Mouse (Mus musculus) layer of hippocampus, adult 9-11 months (tissue): ENCODE measurements around the gene 4930426L09Rik.
"Not testable (repeated sequence)": the region's sequence is repeated elsewhere in the genome, so short reads cannot be mapped to it uniquely, and the experiment has no call there.

ENCODE experiments used
- DNase-seq: peaks from one replicate; pipeline ENCODE4 v3.0.0; 2022

4930426L09Rik gene

DNA sequence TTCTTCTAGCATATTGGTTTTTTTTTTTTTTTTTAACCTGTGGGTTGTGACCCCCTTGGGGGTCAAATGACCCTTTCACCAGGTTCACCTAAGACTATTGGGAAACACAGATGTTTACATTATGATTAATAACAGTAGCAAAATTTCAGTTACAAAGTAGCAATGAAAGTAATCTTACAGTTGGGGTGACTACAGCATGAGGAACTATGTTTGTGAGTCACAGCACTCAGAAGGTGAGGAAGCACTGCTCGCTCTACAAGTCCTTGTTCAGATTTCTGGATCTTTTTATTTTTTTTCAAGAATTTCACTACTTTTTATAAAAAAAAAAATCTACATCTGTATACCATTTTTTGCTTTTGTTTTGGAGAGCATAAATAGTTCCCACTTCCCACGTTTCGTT lies 26.6 kb upstream of the 4930426L09Rik start:
- no peak for DNase-seq

DNA sequence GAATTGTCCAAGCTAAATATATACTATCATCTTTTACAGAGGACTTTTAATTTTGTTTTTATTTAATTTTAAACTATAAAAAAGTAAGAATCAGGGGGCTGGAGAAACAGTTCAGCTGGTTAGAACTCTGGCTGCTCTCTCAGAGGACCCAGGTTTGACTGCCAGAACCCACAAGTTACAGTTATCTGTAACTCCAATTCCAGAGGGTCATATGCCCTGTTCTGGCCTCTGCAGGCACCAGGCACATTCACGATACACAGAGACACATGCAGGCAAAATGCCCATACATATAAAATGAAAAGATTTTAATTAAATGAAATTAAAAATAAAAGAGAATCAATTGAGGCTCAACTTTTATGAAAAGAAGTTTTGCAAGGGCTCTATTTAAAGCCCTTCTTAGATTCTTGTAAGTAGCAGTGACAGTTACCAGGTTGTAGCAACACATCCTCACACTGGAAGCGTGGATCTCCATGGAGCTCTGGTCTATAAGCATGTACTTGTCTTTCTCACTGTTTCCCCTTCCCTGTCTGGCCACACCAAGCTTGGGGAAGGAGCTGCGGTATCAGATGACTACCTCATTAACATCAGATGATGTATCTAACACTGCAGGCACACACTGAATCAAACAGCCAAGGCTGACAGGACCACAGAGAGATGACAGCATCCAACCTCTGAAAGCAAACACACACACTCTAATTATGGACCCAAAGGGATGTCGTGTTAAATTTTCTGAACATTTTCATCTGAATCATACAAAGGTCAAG lies 23.1 kb upstream of the 4930426L09Rik start:
- DNase-seq, result no peak

DNA sequence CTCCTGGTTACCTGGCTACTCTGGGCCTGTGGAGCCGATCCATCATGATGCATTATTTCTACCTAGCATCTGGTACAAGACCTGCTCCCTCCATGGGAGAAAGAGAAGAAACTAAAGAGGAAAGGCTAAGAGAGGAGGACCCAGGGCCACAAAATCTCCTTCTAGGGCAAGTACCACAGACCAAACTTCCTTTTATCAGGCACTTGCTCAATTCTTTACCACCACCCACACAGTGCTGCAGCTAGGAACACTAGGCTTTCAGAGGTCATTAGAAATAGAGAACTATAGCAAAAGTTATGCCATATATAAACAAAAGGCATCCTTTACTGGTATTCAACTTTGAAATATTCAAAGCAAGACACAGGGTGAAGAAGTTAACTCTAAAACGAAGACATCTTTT lies 22.0 kb upstream of the 4930426L09Rik start:
- DNase-seq, result peak; percentile 58

DNA sequence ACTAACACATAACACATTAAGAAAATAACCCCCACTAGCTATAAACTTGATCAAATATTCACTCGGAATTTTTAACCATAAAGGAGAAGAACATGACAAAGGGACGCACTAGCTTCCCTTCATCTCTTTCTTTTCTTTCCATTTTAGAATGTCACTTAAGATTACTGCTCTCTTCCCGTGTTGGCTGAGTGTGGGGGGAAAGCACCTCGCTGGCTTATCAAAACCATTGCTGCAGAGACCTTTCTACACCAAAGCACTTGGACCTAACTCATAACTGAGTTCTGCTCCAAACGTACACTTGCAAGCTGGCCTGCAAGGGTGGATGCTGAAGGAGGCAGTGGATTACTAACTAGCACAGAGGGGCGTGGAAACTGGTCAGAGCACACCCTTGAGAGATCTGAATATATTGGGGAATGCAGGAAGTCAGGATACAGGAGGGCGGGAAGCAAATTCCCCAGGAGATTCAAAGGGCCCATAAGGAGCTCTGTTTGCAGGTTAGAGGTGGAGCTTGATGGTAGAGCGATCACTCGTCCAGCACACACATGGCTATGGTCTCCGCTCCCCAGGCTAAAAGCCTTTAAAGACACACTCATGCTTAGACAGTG lies 20.8 kb upstream of the 4930426L09Rik start:
- DNase-seq, result no peak

DNA sequence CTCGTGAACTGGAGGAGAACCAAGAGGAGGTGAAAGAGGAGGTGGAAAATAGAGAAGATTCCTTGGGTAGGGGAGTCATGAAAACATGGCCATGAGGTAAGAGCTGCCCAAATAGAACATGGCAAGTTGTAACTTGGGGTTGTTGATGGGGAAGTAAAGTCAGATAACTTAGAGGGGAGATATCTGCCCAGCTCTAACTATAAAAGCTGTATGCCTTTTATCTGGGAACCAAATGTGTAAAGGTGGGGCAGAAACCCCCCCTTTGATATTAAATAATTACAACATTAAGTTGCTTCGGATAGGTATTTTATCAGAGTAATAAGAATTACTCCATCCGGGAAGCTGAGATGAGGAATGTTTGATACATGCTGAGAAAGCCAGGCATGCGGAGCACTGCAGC lies 19.1 kb upstream of the 4930426L09Rik start:
- no peak for DNase-seq

DNA sequence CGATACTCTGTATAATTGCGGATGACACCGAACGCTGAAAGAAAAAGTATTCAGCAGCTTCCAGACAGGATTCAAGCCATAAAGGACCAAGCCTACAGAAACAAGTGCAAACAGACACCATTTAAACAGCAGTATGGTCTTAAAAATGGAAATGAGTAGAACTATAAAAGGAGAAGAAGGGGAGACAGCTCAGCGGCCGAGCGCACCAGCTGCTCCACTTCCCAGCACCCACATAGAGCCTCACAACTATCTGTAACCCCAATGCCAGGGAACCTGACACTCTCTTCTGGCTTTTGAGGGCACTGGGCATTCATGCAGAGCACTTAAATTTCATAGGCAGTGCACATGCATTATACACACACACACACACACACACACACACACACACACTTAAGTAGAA lies 18.5 kb upstream of the 4930426L09Rik start:
- DNase-seq, result no peak

DNA sequence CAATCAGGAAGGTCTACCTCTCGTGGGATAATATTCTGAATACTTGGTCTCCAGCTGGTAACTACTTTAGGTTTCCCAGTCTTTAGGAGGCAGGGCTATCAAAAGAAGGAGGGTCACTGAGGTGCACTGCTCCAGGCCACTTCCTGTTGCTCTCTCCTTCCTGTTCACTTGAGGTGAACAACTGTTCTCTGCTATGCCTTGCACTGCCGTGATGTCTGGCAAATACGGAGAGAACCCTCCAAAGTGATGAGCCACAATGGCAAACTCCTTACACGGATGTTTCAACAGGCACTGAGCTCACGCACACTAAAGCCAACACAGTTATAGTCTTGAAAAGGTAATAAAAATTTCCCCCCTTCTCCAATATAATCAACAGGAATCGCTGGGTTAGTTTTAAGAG lies 15.6 kb upstream of the 4930426L09Rik start:
- no peak for DNase-seq

DNA sequence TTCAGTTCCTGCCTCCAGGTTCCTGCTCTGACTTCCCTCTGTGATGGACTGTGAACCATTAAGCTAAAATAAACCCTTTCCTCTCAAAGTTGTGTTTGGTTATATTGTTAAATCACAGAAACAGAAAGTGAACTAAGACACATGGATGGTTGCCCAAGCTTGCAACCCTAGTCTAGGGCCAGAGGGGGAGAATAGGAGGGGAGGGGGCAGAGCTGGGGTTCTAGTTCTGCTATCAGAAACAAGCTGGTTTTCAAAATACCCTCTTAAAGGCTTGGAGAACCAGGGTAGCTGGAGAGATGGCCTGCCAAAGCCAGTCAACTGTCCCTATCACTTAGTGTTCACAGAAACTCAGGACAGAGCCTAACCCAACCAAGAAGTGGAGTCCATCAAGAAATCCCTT lies 14.6 kb upstream of the 4930426L09Rik start:
- no peak for DNase-seq

DNA sequence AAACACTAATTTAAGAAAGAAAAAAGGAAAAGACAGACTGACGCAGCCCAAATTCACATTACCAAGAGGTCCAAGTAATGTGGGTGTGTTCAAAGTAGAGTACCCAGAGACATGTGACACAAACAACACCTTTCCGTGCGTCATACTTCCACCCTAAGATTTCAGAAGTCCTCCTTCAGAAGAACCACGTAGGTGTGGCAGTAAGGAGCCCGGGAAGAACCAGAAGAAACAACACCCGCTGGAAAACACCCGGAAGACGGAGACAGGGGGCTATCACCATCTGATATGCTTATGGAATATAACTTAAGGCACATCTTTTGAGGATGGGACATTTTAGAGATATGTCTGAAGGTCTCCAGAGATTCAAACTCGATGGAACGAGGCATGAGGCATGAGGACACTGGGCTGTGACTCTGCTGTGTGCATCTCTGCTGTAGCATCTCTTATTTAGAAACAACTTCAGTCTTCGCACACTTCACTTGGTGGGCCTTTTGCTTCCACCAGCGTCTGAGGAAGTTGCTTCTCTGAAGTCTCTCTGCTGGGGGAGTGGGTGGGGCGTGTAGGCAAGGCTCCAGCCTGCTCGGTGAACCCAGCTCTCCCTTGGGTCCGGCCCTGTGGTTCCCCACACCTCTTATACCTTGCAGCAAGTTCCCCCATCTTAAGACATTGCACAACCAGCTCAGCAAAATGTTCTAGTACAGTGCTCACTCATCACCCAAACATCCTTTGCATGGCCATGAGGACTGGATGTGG lies 13.9 kb upstream of the 4930426L09Rik start:
- DNase-seq, result peak; percentile 55

DNA sequence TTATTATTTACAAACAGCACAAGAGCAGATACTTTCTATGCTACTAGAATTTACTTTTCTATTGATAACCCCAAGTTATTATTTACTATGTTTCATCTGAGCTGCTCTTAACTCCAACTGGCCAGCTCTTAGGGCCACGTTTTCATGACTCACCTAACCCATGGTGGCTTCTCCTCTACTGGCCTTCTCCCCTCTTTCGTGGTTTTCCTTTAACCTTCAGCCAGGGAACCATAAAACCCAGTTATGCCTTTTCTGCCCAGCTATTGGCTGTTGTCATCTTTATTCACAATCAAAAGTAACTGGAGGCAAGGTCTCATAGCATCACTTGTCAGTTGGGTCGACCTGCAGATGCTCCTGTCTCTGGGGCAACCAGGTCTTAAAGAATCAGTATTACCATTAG lies 12.6 kb upstream of the 4930426L09Rik start:
- DNase-seq, result no peak

DNA sequence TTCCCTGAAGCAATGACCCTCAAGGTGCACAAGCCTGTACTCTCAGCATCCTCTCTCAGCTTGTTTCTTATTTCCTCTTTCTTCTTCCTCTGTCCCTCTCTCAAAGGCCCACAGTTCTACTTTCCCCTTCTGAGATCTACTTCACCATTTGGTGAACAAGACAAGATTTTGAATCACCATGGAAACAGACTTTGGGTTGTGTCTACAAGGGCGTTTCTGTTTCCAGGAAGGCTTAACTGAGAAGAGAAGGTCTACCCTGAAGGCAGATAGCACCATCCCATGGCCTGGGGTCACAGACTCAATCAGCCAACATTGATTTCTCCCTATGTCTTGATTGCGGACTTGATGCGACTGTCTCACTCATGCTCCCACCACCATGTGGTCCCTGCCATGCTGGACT lies 9.3 kb upstream of the 4930426L09Rik start:
- DNase-seq, result no peak

DNA sequence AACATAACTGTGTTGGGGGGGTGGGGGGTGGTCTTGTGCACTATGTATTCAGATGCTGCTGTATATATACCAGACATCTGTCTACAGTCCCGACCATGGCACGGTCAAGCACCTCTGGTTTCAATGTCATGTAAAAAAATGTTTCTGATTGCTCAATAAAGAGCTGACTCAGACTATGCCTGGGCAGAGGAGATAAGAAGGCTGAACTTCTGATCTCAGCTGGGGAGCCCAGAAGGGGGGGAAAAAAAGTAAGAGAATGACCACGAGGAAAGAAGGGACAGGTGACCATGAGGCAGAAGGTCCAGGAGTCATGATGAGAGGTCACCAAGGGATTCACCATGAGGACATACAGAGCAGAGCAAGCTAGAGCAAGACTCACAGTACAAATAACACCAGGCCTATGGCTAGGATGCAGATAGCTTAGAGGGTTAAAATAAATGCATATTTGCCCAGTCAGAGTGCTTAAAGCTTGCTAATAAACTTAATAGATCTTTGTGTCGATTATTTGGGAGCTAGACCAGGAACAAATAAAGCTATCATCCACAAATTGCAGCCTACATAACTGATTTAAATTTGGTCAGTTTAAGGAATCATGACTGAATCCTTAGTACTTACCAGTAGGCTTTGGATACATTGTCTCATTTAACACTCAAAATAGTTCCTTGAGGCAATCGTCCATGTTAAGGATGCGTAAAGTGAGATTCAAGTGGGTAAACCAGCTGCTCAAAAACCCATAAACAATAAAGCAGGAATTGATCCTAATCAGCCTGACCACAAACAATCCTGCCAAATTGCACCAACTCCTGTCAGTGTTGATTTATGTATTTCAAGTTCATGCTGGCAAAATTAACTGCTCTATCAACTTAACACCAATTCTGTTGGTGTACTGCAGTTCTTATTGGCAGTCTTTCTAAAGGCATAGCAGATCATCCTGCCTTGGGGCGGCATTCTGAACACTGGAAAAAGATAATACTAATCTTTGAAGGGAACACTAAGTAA lies 5.3 kb upstream of the 4930426L09Rik start:
- no peak for DNase-seq

DNA sequence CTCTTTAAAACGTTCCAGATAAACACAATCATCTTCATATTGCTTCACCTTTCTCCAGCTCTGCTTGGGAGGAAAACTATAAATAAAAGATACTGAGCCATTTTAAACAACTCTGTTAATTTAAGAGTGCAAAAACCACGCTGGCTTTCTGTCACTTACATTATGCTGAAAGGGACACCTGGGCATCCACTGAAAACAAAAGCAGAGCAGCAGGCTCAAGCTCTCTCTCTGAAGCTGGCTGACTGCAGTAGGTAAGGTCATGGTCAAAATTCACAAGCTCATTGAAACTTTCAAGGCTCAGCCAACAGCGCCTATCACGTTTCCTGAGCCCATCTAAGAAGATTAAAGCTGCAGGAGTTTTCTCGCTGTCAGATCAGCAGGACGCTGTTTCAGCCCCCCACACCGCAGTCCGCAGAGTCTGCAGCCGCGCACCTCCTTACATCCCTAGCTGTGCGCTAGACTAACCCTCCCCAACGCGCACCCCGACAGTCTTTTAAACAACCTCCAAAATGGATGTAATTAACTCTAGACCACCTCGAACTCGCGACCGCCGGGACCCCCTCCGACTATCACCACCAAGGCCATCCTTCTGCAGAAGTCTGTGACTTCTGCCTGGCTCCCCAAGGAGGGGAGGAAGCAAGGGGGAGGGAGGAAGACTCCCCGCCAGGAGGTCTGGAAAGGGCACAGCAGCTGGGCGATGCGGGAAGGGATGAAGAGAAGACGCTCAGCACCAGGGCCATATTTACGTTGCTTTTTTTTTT lies 1.5 kb upstream of the 4930426L09Rik start:
- DNase-seq, result no peak

DNA sequence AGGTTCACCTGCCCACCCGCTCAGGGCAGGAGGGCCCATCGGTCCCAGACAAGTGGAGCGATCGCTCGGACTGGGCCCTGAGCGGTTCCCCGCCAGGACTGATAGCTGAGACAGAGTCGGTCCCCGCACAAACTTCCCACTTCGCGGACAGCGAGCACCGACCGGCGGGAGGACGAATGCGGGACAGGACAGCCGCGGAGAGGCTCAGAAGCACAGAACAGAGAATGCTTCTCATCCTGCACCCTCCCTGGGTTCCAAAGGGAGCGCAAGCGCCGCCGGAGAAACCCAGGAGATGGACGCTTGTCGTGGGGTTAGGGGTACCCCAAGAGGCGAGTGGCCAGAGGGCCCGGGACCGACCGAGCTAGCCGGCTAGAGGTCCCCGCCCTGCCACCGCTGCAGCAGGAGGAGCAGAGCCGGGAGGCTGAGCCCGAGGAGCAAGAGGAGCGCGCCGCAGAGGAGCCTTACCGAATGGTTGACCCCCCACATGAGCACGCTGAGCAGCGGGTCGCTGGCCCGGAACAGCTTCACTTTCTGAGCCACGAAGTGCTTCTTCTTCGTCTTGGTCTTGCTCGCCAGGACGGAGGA lies 664 bp upstream of the 4930426L09Rik start:
- peak; percentile 24 for DNase-seq

DNA sequence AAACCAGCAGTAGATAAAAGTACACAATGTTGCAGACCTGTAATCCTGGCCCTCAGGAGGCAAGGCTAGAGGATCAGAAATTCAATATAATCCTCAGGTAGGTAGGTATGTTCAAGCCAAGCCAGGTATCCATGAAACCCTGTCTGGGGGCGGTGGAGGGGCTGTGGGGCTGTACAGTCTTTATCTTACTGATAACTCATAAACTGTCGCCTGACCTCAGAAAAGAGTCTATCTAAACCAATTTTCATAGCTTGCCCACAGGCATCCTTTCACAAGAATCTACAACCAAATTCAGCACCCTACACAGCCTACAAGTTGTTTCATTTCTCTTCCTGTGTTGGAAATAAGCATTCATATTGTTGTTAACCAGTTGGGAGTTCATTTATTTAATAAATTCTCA lies 1.3 kb downstream of the 4930426L09Rik start:
- DNase-seq, result no peak

DNA sequence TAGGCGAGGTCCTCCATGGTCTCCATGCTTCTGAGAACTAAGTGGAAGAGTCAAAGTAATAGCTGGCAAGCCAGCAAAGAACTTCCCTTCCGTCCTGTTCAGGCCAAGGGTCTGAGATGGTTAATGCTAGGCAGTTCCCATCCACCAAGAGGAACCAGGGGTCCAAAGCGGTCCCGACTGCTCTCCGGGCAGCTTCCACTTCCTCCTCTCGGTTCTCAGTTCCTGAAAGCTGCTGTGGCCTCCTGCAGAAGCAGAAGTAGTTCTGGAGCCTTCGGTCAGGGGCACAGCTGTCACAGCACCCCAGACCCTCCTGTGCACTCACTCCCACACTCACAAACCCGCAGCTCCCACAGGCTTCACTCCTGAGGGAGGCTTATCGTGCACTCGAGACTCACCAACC lies 6.7 kb downstream of the 4930426L09Rik start:
- peak; percentile 78 for DNase-seq

DNA sequence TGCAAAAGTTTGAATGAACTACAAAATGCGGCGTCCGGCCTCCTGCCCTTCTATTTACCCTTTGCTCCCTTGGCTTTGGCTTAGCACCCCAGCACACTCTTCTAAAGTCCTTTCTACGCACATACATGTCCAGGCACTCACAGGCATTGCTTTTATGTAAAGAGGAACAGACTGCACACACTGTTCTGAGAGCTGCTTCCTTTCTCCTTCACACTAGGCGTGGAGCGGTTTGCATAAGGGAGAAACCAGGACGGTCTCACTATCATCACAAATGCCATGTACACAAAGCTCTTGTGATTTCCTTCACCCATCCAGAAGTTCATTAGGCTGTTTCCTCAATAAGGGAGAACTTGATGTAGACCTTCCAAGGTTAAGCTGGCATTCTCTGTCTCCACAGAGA lies 8.0 kb downstream of the 4930426L09Rik start:
- DNase-seq, result no peak

DNA sequence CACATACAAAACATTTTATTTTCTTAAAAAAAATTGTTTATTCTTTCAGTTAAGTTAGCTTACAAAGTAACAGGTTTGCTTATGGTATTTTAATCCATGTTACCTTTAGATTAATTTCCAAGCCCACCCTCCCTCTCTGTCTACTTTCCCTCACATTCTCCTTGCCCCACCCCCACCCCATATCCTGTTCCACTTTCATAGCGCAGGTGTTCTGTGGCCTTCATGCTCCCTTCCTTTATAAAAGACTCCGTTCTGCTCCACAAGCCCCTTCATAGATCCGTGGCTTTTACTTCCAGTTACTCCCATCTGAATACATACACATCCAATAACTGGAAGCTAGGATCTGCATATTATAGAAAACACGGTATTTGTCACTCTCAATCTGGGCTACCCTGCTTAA lies 9.4 kb downstream of the 4930426L09Rik start:
- DNase-seq, result no peak

DNA sequence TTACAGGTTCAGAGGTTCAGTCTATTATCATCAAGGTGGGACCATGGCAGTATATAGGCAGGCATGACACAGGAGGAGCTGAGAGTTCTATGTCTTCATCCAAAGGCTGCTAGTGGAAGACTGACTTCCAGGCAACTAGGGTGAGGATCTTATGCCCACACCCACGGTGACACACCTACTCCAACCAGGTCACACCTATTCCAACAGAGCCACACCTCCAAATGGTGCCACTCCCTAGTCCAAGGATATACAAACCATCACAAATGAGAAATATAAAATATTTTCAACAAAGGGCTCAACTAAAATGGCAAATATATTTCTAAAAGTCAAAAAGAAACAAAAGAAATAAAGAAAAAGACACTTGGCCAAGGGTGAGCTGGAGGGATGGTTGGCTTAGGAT lies 12.4 kb downstream of the 4930426L09Rik start:
- DNase-seq, result not testable (repeated sequence)

DNA sequence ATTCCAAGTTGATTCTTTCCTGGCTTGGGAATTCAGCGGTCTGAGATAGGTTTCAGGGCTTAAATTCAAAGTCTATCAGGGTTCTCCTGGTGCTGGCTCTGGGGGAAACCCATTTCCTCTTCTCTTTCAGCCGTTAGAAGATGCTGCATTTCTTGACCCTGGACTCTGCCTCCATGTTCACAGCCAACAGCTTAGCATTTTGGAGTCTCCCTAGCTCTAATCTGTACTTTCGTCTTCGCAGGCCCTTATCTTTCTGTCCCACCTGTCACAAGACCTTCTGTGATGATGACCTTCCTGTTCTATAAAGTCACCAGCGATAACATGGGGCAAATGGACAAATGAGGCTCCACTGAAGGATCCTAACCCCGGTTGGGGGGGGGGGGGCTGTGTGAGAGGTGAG lies 13.3 kb downstream of the 4930426L09Rik start:
- no peak for DNase-seq

DNA sequence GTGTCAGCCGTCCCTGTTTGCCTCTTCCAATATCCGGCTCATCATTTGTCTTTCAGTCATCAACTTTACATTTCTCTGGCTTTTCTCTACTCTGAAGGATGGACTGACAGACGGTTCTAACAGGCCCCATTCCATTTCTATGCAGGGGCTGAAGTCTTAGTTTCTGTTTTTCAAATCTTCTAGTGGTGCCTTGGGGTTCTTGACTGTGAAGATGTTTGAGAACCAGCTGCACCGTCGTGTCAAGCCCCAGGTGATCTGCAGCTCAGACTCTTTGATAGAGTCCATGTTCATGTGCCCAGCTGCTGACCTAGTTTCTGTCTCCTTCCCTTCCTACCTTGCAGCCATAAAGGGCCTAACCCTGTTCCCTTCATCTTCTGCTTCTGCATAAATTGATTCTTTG lies 18.2 kb downstream of the 4930426L09Rik start:
- DNase-seq, result no peak

DNA sequence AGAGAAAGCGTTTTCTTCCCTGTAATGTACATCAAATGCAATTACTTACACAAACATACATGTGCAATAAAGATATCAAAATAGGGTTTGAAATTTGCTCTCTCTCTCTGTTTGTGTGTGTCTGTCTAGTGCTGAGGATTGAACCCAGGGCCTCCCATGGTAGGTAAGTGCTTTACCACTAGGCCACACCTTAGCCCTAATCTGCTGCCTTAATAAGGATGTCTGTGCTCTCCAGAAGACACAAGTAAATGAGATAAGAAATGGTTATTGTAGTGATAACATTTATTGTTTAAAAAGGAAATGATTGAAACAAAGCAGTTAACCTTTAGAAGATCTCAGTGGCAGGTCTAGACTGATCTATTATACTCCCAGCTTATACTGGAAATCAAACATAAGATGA lies 18.7 kb downstream of the 4930426L09Rik start:
- no peak for DNase-seq
